Mouse (Mus musculus): Measurements from ENCODE around the gene Hist1h3f. TPM values are rescaled to one million over a fixed set of nuclear protein-coding genes. Genes with fewer than 3 reads are reported as not detected.

The Hist1h3f gene
- total and polyA plus RNA-seq, 2 experiments from 2014 or later = 0.21 to 239 TPM

DNA sequence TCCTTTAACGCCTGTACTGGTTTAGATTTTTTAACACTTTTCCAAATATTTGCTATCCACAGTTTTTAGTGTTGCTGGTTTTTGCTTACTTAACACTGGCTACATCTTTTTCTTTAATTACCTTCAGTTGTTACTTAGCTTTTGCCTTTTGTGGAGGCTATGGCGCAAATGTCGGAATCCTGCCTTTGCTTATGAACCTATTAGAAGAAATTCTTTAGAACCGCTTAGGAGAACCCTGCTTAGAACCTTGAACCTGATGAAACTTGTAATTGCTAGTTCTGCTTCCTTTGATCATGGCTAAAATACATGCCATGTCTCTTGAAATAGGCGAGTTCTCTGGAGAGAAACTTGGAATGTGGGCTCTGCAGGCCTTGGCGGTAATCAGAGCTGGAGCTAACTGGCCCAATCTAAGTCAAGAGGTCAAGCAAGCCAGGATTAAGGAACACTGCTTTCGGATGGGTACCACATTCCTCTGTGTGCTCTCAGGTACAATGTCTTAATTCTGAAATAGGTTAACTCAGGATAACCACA lies 32.6 kb downstream of the Hist1h3f start:
- Histone ChIP-seq H3K9me3 (ENCODE audit: low read length) (no peaks in the 10 kb centered on the region), H3K4me3 (ENCODE audit: low read depth, low read length) (peak overlapping the region; percentile 38), H3K27me3 (ENCODE audit: insufficient read depth, low read length) (no peaks in the 10 kb centered on the region), H3K9ac (replicated peaks; ENCODE audit: low read length, poor library complexity, severe bottlenecking) (no peak overlapping the region), H3K27ac (ENCODE audit: low read depth, low read length) (no peak overlapping the region), H3K36me3 (ENCODE audit: insufficient read depth, low read length) (no peaks in the 10 kb centered on the region), H3K4me1 (ENCODE audit: insufficient read depth, low read length) (0 out of 2 replicates have a peak, but pooled peaks cover 8% of the 10 kb centered on the region), H3K4me2 (ENCODE audit: low read depth, low read length, poor library complexity, severe bottlenecking) (peak overlapping the region; percentile 53)
- ATAC-seq (ENCODE audit: low FRiP score) (no peak), DNase-seq (ENCODE audit: low spot score) (no peak)
- TF ChIP-seq CTCF (IDR thresholded peaks at IDR 0.05) = no peak
- 10% methylated on average over 7 of the region's 7 CpGs for WGBS

DNA sequence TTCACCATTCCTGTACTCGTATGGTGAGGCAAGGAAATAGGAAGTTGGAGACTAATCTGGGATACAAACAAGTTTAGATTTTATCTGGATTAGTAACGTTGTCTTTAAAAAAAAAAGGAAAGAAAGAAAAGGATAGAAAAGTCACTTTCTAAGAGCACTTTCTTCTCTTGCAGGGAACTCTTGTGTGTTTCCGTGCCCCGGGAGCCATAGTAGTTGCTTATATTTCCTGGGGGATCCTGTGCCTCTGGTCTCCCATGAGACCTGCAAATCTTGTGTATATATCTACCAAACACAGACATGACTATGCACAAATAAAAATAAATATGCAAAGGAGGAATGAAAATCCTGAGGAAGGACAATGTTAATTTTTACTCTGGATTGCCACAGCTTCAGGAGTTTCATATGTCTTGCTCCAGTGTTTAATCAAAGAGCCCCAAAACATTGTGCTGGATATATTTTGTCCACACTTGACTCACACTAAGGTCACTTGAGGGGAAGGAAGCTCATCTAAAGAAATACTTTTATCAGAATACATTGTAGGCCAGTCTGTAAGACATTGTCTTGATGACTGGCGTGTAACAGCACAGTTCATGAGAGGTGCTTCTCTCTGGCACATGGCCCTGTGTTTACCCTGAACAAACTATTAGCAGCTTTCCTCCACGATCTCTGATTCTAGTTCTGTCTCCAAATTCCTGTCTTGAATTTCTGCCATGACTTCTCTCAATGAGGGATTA lies 33.2 kb downstream of the Hist1h3f start:
- no peak overlapping the region for H3K9ac ChIP-seq (replicated peaks; ENCODE audit: low read length, poor library complexity, severe bottlenecking)
- ATAC-seq (ENCODE audit: low FRiP score) = no peak
- DNase-seq (ENCODE audit: low spot score) = no peak
- 0 out of 2 replicates have a peak overlapping the region, but pooled peaks have one; percentile 53 for H3K4me2 ChIP-seq (ENCODE audit: low read depth, low read length, poor library complexity, severe bottlenecking)
- TF ChIP-seq CTCF (IDR thresholded peaks at IDR 0.05) = no peak
- no peaks in the 10 kb centered on the region for H3K27me3 ChIP-seq (ENCODE audit: insufficient read depth, low read length)
- H3K4me3 ChIP-seq (ENCODE audit: low read depth, low read length) = no peak overlapping the region
- H3K4me1 ChIP-seq (ENCODE audit: insufficient read depth, low read length) = peaks cover 10% of the 10 kb centered on the region; the same call in 1 of the 2 replicates
- 55% methylated on average over 6 of the region's 6 CpGs for WGBS
- H3K27ac ChIP-seq (ENCODE audit: low read depth, low read length) = no peak overlapping the region
- no peaks in the 10 kb centered on the region for H3K36me3 ChIP-seq (ENCODE audit: insufficient read depth, low read length)
- H3K9me3 ChIP-seq (ENCODE audit: low read length) = no peaks in the 10 kb centered on the region

DNA sequence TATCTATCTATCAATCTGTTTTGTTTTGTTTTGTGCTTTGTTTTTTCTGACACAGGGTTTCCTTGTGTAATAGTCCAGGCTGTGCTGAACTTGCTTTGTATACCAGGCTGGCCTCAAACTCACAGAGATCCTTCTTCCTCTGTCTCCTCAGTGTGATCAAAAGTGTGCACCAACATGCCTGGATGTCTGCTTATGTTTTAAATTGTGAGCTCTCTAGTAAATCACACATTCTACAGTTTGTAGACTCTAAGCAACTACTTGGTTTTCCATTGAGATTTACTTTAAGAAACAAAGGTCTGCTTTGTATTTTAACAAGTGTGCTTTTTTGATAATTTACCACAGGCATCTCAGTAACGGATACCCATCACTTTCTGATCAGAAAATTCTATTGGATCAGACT lies 34.0 kb downstream of the Hist1h3f start:
- Histone ChIP-seq H3K36me3 (ENCODE audit: insufficient read depth, low read length) (no peaks in the 10 kb centered on the region), H3K27ac (ENCODE audit: low read depth, low read length) (no peak overlapping the region), H3K9me3 (ENCODE audit: low read length) (no peaks in the 10 kb centered on the region), H3K9ac (replicated peaks; ENCODE audit: low read length, poor library complexity, severe bottlenecking) (no peak overlapping the region), H3K4me1 (ENCODE audit: insufficient read depth, low read length) (peaks cover 10% of the 10 kb centered on the region; the same call in 1 of the 2 replicates), H3K4me2 (ENCODE audit: low read depth, low read length, poor library complexity, severe bottlenecking) (no peak overlapping the region), H3K27me3 (ENCODE audit: insufficient read depth, low read length) (no peaks in the 10 kb centered on the region), H3K4me3 (ENCODE audit: low read depth, low read length) (no peak overlapping the region)
- TF ChIP-seq CTCF (IDR thresholded peaks at IDR 0.05) = no peak
- ATAC-seq (ENCODE audit: low FRiP score) (no peak), DNase-seq (ENCODE audit: low spot score) (no peak)
- 98% methylated on average over 1 of the region's 1 CpGs for WGBS

DNA sequence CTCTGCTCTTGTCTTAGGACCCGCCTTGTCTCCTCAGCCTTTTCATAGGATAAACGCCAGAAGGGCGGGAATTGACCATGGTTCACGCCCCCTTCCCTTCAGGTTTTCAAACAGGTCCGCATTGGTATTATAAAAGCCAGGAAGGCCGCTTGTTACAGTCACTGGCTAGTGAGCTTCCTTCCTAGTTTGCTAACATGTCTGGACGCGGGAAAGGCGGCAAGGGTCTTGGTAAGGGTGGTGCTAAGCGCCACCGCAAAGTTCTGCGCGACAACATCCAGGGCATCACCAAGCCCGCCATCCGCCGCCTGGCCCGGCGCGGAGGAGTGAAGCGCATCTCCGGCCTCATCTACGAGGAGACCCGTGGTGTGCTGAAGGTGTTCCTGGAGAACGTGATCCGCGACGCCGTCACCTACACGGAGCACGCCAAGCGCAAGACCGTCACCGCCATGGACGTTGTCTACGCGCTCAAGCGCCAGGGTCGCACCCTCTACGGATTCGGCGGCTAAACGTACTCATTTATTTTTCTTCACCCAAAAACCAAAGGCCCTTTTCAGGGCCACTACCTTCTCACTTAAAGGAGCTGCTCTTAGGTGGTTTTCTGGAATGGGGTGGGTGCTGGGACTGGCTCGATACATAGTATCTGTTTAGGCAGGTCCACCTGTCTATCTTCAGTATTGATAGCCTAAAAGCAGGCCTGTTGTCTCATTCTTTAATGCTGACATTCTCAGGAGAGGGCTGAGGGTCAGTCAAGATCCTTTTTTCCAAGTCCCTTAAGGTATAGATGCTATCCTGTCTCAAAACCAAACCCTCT lies 37.8 kb downstream of the Hist1h3f start, which contains the start of gene Hist1h4d:
Hist1h4d (plus strand) TSS at position 191 of the 811 bp plus-strand sequence.
- Histone ChIP-seq H3K4me2 (ENCODE audit: low read depth, low read length, poor library complexity, severe bottlenecking) (peak within 1 kb of the TSS; percentile 83), H3K4me3 (ENCODE audit: low read depth, low read length) (peak within 1 kb of the TSS; percentile 44), H3K36me3 (ENCODE audit: insufficient read depth, low read length) (no peaks in the 10 kb centered on the region), H3K9ac (replicated peaks; ENCODE audit: low read length, poor library complexity, severe bottlenecking) (peak within 1 kb of the TSS; percentile 46), H3K4me1 (ENCODE audit: insufficient read depth, low read length) (peaks cover 3% of the 10 kb centered on the region; the same call in 1 of the 2 replicates), H3K9me3 (ENCODE audit: low read length) (no peaks in the 10 kb centered on the region), H3K27ac (ENCODE audit: low read depth, low read length) (peak within 1 kb of the TSS; percentile 59), H3K27me3 (ENCODE audit: insufficient read depth, low read length) (no peaks in the 10 kb centered on the region)
- TF ChIP-seq CTCF (IDR thresholded peaks at IDR 0.05) = no peak
- under 1% methylated on average over 42 of the region's 43 CpGs for WGBS
- DNase-seq (ENCODE audit: low spot score) (peak; percentile 99), ATAC-seq (ENCODE audit: low FRiP score) (peak; percentile 89)

DNA sequence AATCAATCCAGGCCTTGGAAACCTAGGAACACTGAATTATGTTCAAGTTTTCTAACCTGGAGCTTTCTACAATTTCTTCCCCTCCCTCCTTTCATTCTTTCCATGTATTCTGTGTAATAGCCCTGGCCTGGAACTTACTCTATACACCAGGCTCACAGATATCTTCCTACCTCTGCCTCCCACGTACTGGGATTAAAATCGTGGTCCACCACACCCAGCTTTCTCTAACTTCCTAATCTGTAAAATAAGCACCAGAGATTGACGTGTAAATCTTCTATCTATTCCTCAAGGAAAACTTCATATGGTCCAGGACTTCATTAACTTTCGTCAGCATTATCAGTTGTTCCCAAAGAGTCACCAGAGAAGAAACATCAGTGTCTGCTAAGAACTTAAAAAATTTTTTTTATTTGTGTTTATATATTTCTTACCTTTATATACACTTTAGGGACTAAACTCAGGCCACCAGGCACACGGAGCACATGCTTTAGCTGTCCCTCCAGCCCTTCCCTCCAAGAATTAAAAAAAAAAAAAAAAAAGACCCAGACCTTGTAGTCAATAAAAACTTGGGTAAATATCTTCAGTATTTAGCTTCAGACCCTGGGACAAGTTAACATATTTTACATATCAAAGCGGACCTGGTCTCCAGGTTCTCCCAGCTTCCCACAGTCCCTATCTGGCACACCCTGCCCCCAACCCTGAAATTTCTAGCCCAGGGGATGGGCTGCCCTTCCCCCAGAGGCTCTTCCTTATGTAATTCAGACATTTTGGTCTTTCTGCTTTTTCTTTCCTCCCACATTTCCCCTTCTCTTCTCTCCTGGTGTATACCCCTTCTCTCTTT lies 38.6 kb downstream of the Hist1h3f start:
- WGBS = 5% methylated on average over 6 of the region's 6 CpGs
- H3K4me1 ChIP-seq (ENCODE audit: insufficient read depth, low read length) = peaks cover 3% of the 10 kb centered on the region; the same call in 1 of the 2 replicates
- no peak for TF ChIP-seq CTCF (IDR thresholded peaks at IDR 0.05)
- H3K27ac ChIP-seq (ENCODE audit: low read depth, low read length) = peak overlapping the region; percentile 59; the same call in 1 of the 2 replicates
- ATAC-seq (ENCODE audit: low FRiP score) (no peak), DNase-seq (ENCODE audit: low spot score) (no peak)
- H3K4me2 ChIP-seq (ENCODE audit: low read depth, low read length, poor library complexity, severe bottlenecking) = peak overlapping the region; percentile 83
- no peaks in the 10 kb centered on the region for H3K36me3 ChIP-seq (ENCODE audit: insufficient read depth, low read length)
- no peaks in the 10 kb centered on the region for H3K9me3 ChIP-seq (ENCODE audit: low read length)
- peak overlapping the region; percentile 44 for H3K4me3 ChIP-seq (ENCODE audit: low read depth, low read length)
- H3K27me3 ChIP-seq (ENCODE audit: insufficient read depth, low read length) = no peaks in the 10 kb centered on the region
- H3K9ac ChIP-seq (replicated peaks; ENCODE audit: low read length, poor library complexity, severe bottlenecking) = no peak overlapping the region; the same call in 1 of the 2 replicates
